Mouse (Mus musculus) myocyte (in vitro differentiated cells): ENCODE results near the gene Akap8l.

Experiments used
- E2F4 ChIP-seq: IDR thresholded peaks from one replicate; pipeline ENCODE4 v1.6.1; 2011; ENCODE audit warnings: mild to moderate bottlenecking, control low read depth, moderate library complexity; ENCODE audit not compliant: insufficient read depth
- POLR2A ChIP-seq: IDR thresholded peaks from one replicate; pipeline ENCODE4 v1.6.1; 2011; ENCODE audit warnings: low read depth, mild to moderate bottlenecking, control low read depth, moderate library complexity; ENCODE audit not compliant: insufficient read length
- POLR2AphosphoS2 ChIP-seq: IDR thresholded peaks from one replicate; pipeline ENCODE4 v1.6.1; 2011; ENCODE audit warnings: low read depth, control low read depth; ENCODE audit not compliant: insufficient read length
- TCF3 ChIP-seq: IDR thresholded peaks from one replicate; pipeline ENCODE4 v1.6.1; 2011; ENCODE audit warnings: low read depth, control low read depth; ENCODE audit not compliant: insufficient read length

DNA sequence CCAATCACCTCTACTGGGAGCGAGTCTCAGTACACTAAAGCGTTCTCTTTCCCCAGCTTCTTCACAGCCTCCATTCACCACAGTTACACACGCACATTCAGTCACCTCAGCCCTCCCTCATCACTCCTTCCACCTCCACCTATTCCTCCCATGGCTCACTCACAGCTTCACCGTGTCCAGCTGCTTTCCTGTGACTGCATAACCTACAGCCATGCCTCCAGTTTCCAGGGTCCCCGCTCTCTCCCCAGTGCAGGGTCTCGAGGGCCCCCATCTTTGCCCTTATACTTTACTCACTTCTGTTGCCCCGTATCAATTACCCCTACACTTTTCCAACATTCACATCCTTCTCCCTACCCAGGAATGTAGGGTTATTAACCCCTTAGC lies 37.6 kb upstream of the Akap8l start:
- no peak for TF ChIP-seq E2F4
- no peak for TF ChIP-seq POLR2A
- no peak for TF ChIP-seq TCF3
- TF ChIP-seq POLR2AphosphoS2 = no peak
